Mouse (Mus musculus) myocyte (in vitro differentiated cells): ENCODE results near the gene Usp18.

Source experiments
- CEBPB ChIP-seq: IDR thresholded peaks from 2 replicates; pipeline ENCODE4 v1.6.1; 2011; ENCODE audit warnings: mild to moderate bottlenecking, moderate library complexity; ENCODE audit not compliant: poor library complexity, insufficient read depth, severe bottlenecking
- E2F4 ChIP-seq: IDR thresholded peaks from one replicate; pipeline ENCODE4 v1.6.1; 2011; ENCODE audit warnings: mild to moderate bottlenecking, control low read depth, moderate library complexity; ENCODE audit not compliant: insufficient read depth
- MAX ChIP-seq: IDR thresholded peaks from one replicate; pipeline ENCODE4 v1.6.1; 2011; ENCODE audit warnings: low read depth, mild to moderate bottlenecking, control low read depth
- MYOD1 ChIP-seq, 3 experiments: IDR thresholded peaks; one replicate each; pipeline ENCODE4 v1.6.1; 2011; ENCODE audit warnings: control low read depth in 2 of 3, low read depth in 2 of 3, mild to moderate bottlenecking in 2 of 3, moderate library complexity in 1 of 3; ENCODE audit not compliant: insufficient read length in 2 of 3, control insufficient read depth in 1 of 3
- MYOG ChIP-seq, 3 experiments: IDR thresholded peaks; one replicate each; pipeline ENCODE4 v1.6.1; 2011; ENCODE audit warnings: control low read depth in 2 of 3, low read depth in 2 of 3, mild to moderate bottlenecking in 2 of 3; ENCODE audit not compliant: insufficient read length in 2 of 3, control insufficient read depth in 1 of 3, insufficient read depth in 1 of 3
- POLR2A ChIP-seq: IDR thresholded peaks from one replicate; pipeline ENCODE4 v1.6.1; 2011; ENCODE audit warnings: low read depth, mild to moderate bottlenecking, control low read depth, moderate library complexity; ENCODE audit not compliant: insufficient read length
- POLR2AphosphoS2 ChIP-seq: IDR thresholded peaks from one replicate; pipeline ENCODE4 v1.6.1; 2011; ENCODE audit warnings: low read depth, control low read depth; ENCODE audit not compliant: insufficient read length
- REST ChIP-seq: IDR thresholded peaks from one replicate; pipeline ENCODE4 v1.6.1; 2011; ENCODE audit warnings: mild to moderate bottlenecking, control low read depth, moderate library complexity; ENCODE audit not compliant: insufficient read depth, insufficient read length
- SRF ChIP-seq: IDR thresholded peaks from one replicate; pipeline ENCODE4 v1.6.1; 2011; ENCODE audit warnings: low read depth; ENCODE audit not compliant: control insufficient read depth, insufficient read length
- TCF12 ChIP-seq: IDR thresholded peaks from one replicate; pipeline ENCODE4 v1.6.1; 2011; ENCODE audit warnings: mild to moderate bottlenecking, control low read depth; ENCODE audit not compliant: poor library complexity, insufficient read depth, severe bottlenecking
- USF1 ChIP-seq: IDR thresholded peaks from one replicate; pipeline ENCODE4 v1.6.1; 2011; ENCODE audit warnings: low read depth, mild to moderate bottlenecking, control low read depth, moderate library complexity

DNA sequence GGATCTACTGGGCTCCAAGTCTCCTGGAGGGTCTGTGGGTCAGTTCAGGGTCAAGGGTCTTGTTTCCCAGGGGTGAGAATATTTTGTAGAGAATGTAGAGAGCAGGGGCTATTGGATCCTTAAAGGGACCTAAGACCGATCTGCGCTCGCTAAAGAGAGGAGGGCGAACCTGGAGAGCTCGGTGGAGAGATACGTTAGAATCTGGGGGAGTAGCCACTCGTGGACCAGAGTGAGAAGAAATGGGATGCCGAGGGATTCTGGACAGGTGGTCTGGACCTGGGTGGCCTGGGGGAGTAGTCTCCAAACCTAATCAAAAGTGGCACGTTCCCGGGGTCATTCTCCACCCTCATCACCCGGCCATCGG, 34.8 kb upstream of the Usp18 start:
- TF ChIP-seq SRF (no peak), POLR2A (no peak), TCF12 (no peak), MAX (no peak), CEBPB (no peak), POLR2AphosphoS2 (no peak), MYOG (IDR thresholded peaks at IDR 0.05; ENCODE audit: control insufficient read depth in 1 of 3, insufficient read depth in 1 of 3, insufficient read length in 2 of 3, low read depth in 2 of 3) (no peak), USF1 (no peak), MYOD1 (IDR thresholded peaks at IDR 0.05; ENCODE audit: control insufficient read depth in 1 of 3, insufficient read length in 2 of 3, low read depth in 2 of 3) (no peak), REST (no peak), E2F4 (no peak)
